Mouse (Mus musculus): ENCODE data around the gene Hdac1.
A peak's percentile ranks its signal among the peaks of the same experiment; 100 is the strongest.

GRCm38 (mm10) chr4:129576863-129577491 is 34.5 kb upstream of the Hdac1 start:
- TF ChIP-seq POLR2A (IDR thresholded peaks at IDR 0.05; ENCODE audit: extremely low read depth, insufficient read depth, low read length): no peak
- 0 out of 2 replicates have a peak, but pooled peaks have one; percentile 23 for TF ChIP-seq CTCF (IDR thresholded peaks at IDR 0.05; ENCODE audit: extremely low read depth, insufficient read depth, low read length)
